Mouse (Mus musculus): ENCODE measurements around the gene Prkag1. TPM values are rescaled to one million over a fixed set of nuclear protein-coding genes. Genes with fewer than 3 reads are reported as not detected.

The Prkag1 gene
- polyA plus RNA-seq, 1 experiment from 2014 or later: 97.7 TPM

DNA sequence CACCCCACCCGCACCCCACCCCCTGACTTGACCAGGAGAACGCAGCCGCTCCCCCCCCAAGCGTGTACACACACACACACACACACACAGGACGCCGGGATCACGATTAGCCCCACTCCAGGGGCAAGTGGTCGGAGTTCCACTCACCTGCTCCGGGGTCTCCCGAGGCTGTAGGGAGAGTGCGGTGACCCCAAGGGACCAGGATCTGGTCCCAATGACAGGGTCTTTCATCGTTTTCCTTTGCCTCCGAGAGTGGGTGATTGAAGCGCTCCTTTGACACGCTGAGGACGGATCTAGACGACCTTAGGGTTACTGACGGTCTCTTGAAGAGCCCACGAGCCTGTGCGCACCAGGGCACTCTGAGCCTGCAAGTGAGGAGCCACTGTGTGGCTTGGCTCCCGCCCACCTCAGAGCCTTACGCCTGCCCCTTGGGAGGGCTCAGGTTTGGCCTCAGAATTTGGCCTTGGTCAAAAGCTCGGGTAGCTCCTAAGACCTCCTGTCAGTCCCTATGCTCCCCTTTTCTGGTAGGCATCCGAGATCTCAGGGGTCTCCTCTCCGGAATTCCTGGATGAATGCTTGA lies 53.0 kb downstream of the Prkag1 start:
- WGBS: 1% methylated on average over 25 of the region's 25 CpGs
- Histone ChIP-seq H3K4me3 (peak overlapping the region; percentile 37), H3K27me3 (ENCODE audit: low read depth, poor library complexity, severe bottlenecking) (peaks cover 100% of the 10 kb centered on the region), H3K36me3 (no peaks in the 10 kb centered on the region), H3K9me3 (replicated peaks) (0 out of 2 replicates have a peak, but pooled peaks cover 2% of the 10 kb centered on the region), H3K27ac (no peak overlapping the region), H3K4me1 (peaks cover 43% of the 10 kb centered on the region)
- DNase-seq (ENCODE audit: low spot score): no peak

DNA sequence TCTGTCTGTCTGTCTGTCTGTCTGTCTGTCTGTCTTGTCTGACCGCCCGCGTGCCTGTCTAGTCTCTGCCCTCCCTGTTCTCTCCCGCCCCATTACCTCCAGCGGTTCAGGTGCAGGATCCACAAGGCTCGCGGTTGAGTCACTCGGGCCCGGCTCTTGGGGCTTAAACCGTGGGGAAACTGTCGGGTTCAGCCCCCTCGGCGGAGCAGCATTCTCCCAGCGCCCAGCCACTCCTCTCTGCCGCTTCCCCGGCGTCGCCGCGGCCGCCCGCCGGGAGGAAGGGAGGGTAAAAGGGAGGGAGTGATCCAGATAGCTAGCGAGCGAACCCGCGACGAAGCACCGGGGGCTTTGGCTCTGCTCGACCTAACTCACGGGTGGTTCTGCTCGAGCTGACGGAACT lies 53.6 kb downstream of the Prkag1 start, which contains the start of gene Wnt10b:
Gene Wnt10b, minus strand, starts transcription at position 389 of the 400 bp plus-strand sequence.
- WGBS: under 1% methylated on average over 30 of the region's 33 CpGs
- peak within 1 kb of the TSS; percentile 37 for H3K4me3 ChIP-seq
- peaks cover 100% of the 10 kb centered on the region for H3K27me3 ChIP-seq (ENCODE audit: low read depth, poor library complexity, severe bottlenecking)
- H3K9me3 ChIP-seq (replicated peaks): 0 out of 2 replicates have a peak, but pooled peaks cover 2% of the 10 kb centered on the region
- peak; percentile 60 for DNase-seq (ENCODE audit: low spot score)
- no peaks in the 10 kb centered on the region for H3K36me3 ChIP-seq
- H3K4me1 ChIP-seq: peaks cover 46% of the 10 kb centered on the region
- H3K27ac ChIP-seq: no peak within 1 kb of the TSS

DNA sequence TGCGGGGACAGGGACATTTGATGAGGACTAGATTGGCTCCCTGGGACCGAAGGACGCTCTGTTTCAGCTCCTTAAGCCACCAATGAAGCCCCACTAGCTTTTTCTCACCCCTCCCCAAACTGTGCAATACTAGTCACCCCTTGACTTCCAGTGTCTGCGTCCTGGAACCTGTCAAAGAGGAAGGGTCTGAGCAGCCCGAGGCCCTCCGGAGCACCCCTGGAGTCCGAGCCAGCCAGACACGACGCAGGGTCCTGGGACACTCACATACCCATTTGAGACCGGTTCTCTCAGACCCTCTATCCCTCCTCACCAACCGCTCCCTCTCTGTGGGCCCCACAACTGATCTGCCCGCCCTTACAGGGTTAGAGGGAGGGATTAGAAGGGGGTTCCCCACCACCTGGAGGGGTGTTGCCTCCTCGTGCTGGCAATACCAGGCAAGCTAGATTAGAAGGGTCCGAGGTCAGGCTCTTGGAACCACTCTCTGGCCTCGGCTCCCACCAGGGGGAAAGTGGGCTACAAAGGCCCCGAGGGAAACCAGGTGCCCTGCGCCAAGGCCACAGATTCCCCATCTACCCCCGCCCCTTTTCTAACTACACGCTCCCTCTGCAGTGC lies 54.2 kb downstream of the Prkag1 start:
- peak; percentile 53 for DNase-seq (ENCODE audit: low spot score)
- Histone ChIP-seq H3K9me3 (replicated peaks) (0 out of 2 replicates have a peak, but pooled peaks cover 2% of the 10 kb centered on the region), H3K36me3 (no peaks in the 10 kb centered on the region), H3K27me3 (ENCODE audit: low read depth, poor library complexity, severe bottlenecking) (peaks cover 100% of the 10 kb centered on the region), H3K4me3 (peak overlapping the region; percentile 37), H3K27ac (no peak overlapping the region), H3K4me1 (peaks cover 53% of the 10 kb centered on the region)
- WGBS: under 1% methylated on average over 19 of the region's 19 CpGs

DNA sequence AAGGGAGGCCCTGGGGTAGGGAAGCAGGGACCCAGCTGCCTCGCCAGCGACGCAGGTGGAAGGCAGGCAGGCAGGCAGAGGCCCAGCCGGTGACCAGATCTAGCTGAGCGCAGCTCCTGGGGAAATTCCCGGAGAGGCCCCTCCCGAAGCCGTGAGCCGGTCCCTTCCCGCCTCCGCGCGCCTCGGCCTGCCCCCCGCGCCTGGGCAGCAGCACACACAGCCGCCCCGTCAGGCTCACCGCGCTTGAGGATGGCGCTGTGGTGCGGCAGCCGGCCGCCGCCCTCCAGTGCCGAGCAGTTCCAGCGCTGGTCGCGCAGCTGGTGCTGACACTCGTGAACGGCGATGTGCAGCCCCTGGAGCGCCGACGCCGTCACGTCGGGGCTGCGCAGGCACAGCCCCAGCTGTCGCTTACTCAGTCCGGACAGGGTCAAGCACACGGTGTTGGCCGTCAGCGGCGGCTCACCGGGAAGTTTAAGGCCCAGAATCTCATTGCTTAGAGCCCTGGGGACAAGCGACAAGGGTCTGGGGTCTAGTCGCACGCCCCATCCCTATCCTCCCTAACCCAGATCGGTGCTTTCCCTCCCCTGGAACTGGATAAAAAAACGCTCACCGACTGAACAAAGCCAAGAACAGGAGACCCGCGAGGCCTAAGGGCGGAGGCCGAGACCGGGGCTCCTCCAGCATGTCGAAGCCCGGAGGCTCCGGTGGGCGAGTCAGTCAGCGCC lies 54.9 kb downstream of the Prkag1 start:
- peak; percentile 71 for DNase-seq (ENCODE audit: low spot score)
- Histone ChIP-seq H3K4me3 (peak overlapping the region; percentile 37), H3K4me1 (peaks cover 57% of the 10 kb centered on the region), H3K27ac (0 out of 2 replicates have a peak overlapping the region, but pooled peaks have one; percentile 17), H3K27me3 (ENCODE audit: low read depth, poor library complexity, severe bottlenecking) (peaks cover 100% of the 10 kb centered on the region), H3K36me3 (no peaks in the 10 kb centered on the region), H3K9me3 (replicated peaks) (0 out of 2 replicates have a peak, but pooled peaks cover 2% of the 10 kb centered on the region)
- under 1% methylated on average over 62 of the region's 62 CpGs for WGBS

DNA sequence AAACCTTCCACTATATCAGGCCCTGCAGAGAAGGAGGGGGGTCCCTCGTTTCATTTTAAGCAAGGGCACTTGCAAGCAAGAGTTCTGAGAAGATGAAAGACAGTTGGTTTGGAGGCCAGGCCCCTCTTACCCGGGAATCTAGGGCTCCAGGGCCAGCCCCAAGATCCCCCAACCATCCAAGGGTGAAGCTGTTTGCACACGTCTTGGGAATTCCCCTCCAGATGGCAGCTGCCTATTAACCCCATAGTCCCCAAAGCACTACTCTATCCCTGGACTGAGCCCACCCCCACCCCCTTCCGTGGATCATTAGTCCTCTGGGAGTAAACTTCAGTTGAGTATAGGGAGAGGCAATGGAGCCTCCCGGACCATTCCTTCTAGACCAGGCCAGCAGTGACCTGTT lies 55.8 kb downstream of the Prkag1 start:
- peaks cover 56% of the 10 kb centered on the region for H3K4me1 ChIP-seq
- WGBS: 0% methylated on average over 5 of the region's 5 CpGs
- H3K4me3 ChIP-seq: no peak overlapping the region
- H3K9me3 ChIP-seq (replicated peaks): 0 out of 2 replicates have a peak, but pooled peaks cover 2% of the 10 kb centered on the region
- H3K36me3 ChIP-seq: no peaks in the 10 kb centered on the region
- DNase-seq (ENCODE audit: low spot score): no peak
- no peak overlapping the region for H3K27ac ChIP-seq
- H3K27me3 ChIP-seq (ENCODE audit: low read depth, poor library complexity, severe bottlenecking): peaks cover 100% of the 10 kb centered on the region

DNA sequence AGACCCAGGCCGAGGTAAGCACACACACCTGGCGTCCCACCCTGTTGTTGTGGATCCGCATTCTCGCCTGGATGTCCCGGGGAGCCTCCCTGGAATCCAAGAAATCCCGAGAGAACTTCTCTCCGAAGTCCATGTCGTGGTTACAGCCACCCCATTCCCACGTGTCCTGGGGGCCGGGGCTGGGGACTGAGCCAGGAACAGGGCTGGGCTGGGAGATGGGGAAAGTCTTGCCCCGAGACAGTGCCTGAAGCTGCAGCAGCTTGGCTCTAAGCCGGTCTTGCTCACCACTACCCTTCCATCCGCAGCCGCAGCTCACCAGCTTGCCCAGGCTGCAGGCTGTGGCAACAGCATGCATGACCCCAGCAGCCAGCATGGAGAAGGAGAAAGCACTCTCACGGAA lies 57.2 kb downstream of the Prkag1 start:
- Histone ChIP-seq H3K4me1 (peaks cover 49% of the 10 kb centered on the region), H3K4me3 (no peak overlapping the region), H3K27me3 (ENCODE audit: low read depth, poor library complexity, severe bottlenecking) (peaks cover 100% of the 10 kb centered on the region), H3K9me3 (replicated peaks) (no peaks in the 10 kb centered on the region), H3K36me3 (no peaks in the 10 kb centered on the region), H3K27ac (no peak overlapping the region)
- no peak for DNase-seq (ENCODE audit: low spot score)
- WGBS: 5% methylated on average over 15 of the region's 15 CpGs

DNA sequence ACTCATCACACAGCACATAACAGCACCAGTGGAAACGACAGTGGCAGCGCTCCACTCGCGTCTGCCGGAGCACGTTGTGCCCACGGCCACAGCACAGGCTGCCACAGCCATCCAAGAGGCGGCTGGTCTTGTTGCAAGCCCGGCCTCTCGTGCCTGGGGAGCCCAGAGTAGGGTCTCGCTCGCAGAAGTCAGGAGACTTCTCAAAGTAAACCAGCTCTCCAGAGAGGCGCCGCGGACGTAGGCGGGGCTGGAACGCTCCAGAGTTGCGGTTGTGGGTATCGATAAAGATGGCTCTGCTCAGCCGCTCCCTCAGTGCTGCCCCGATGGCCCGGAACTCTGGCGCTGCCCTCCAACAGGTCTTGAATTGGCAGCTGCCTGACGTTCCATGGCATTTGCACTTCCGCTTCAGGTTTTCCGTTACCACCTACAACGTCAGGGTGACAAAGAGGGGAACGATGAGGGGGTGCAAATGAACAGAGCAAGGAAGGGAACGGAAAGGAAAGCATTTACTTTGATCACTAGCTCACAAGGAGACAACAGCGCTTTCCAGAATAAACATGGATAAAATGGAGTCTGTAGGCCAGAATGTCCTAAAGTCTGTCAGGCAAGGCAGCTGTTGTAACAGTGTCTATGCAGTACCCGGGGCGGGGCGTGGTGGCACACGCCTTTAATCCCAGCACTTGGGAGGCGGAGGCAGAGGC lies 58.7 kb downstream of the Prkag1 start:
- H3K27me3 ChIP-seq (ENCODE audit: low read depth, poor library complexity, severe bottlenecking): peaks cover 100% of the 10 kb centered on the region
- H3K9me3 ChIP-seq (replicated peaks): no peaks in the 10 kb centered on the region
- 3% methylated on average over 36 of the region's 36 CpGs for whole genome bisulfite sequencing
- peak; percentile 66 for DNase-seq (ENCODE audit: low spot score)
- H3K27ac ChIP-seq: 0 out of 2 replicates have a peak overlapping the region, but pooled peaks have one; percentile 10
- H3K4me3 ChIP-seq: peak overlapping the region; percentile 42
- peaks cover 37% of the 10 kb centered on the region for H3K4me1 ChIP-seq
- no peaks in the 10 kb centered on the region for H3K36me3 ChIP-seq

DNA sequence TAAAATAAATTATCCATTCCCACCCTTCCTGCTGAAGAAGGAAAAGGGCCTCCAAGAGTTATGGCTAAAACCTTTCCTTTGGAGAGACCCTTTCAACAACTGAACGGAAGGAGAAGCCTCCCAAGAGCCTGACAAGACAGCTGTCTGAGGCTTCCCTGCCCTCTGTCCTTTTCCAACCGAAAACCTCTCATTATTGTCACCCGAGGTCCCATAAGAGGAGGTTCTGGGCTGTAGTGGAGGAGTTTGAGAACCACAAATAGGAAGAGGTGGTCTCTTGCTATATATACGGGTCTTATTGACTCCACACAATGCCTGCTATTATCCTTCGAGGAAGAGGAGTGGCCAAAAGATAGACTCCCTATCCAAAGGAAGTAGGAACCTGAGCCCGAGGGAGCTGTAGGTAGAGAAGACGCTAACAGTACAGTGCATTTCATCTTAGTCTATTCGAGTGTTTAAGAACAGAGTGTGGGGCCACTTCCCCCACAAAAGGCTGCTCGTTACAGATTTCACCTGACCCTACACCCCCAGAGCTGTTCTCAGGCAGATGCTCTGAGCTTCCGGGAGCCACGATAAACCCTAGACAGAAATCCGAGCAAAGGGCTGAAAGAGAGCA lies 59.4 kb downstream of the Prkag1 start:
- Histone ChIP-seq H3K4me1 (peaks cover 29% of the 10 kb centered on the region), H3K4me3 (peak overlapping the region; percentile 42; the same call in 1 of the 2 replicates), H3K36me3 (no peaks in the 10 kb centered on the region), H3K27ac (no peak overlapping the region), H3K9me3 (replicated peaks) (no peaks in the 10 kb centered on the region), H3K27me3 (ENCODE audit: low read depth, poor library complexity, severe bottlenecking) (peaks cover 93% of the 10 kb centered on the region)
- WGBS: 7% methylated on average over 12 of the region's 12 CpGs
- DNase-seq (ENCODE audit: low spot score): no peak

DNA sequence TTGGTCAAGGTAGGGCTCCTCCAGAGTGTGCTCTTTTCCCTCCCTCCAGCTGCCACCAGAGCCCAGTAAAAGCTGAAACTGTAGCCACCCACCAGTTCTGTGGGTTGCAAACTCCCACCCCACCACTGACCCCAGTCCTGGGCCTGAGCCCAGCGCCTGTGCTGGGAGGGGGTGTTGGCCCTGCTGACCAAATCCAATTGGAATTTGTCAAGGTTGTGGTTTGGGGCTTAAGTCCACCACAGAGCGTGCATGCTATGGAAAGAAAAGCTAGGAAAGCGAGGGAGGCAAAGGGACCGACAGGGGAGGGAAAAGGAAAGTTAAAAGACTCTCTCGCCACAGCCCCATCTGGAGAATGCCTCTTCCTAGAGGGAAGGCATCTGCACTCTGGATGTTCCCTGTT lies 63.1 kb downstream of the Prkag1 start:
- H3K27me3 ChIP-seq (ENCODE audit: low read depth, poor library complexity, severe bottlenecking): peaks cover 82% of the 10 kb centered on the region

DNA sequence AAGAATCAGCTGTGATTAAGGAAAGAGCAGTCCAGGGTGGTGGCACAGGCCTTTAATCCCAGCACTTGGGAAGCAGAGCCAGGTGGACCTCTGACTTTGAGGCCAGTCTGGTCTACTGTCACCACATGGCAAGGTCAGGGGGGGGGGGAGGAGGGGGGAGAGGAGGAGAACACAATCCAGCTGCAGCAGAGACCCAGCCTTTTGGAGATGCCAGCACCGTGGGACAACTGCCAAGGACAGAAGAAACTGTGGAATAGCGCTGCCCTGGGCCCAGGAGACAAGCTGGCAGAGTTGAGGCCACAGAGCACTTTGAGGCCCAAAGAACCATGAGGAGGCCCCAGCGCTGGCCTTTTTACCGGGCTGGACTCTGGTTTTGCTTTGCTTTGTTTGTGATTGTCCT lies 65.4 kb downstream of the Prkag1 start:
- Histone ChIP-seq H3K4me1 (peaks cover 31% of the 10 kb centered on the region), H3K36me3 (peaks cover 7% of the 10 kb centered on the region; the same call in 1 of the 2 replicates), H3K4me3 (no peak overlapping the region), H3K27ac (no peak overlapping the region), H3K27me3 (ENCODE audit: low read depth, poor library complexity, severe bottlenecking) (peaks cover 59% of the 10 kb centered on the region), H3K9me3 (replicated peaks) (no peaks in the 10 kb centered on the region)
- no peak for DNase-seq (ENCODE audit: low spot score)
- 77% methylated on average over 4 of the region's 4 CpGs for WGBS

More for the DNA sequence above, 63.1 kb downstream of the Prkag1 start:
- Histone ChIP-seq H3K9me3 (replicated peaks) (no peaks in the 10 kb centered on the region), H3K4me3 (no peak overlapping the region), H3K36me3 (no peaks in the 10 kb centered on the region), H3K27ac (no peak overlapping the region), H3K4me1 (peaks cover 24% of the 10 kb centered on the region)
- WGBS: 19% methylated on average over 5 of the region's 5 CpGs
- DNase-seq (ENCODE audit: low spot score): no peak
